Mouse (Mus musculus) liver, postnatal 0 days (tissue): ENCODE data around the gene Ipo9.

Experiments
- CTCF ChIP-seq: sonication (generic); IDR thresholded peaks from 2 replicates; pipeline ENCODE4 v1.5.1; 2016; ENCODE audit warnings: antibody characterized with exemption, low read depth
- EP300 ChIP-seq: IDR thresholded peaks from 2 replicates; pipeline ENCODE4 v1.6.1; 2016; ENCODE audit warnings: antibody characterized with exemption, low read depth, mild to moderate bottlenecking

DNA sequence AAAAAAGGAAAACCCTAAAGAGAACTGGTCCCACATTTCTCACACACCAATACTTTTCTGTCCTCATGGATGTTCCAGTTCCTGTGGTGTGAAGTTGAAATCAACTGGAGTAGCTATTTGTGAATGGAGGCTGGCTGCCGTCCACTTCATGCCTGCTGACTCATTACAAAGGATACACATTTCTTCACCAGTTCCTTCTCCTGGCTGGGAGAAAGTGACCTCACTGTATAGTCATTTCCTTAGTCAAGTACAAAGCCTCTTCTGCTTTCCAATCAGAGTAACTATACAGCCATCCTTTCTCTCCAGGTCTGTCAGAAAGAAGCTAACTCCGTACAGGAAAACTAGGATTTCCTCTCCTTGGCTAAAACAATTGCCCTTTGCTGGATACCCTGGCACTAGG, 19.3 kb downstream of the Ipo9 start:
- TF ChIP-seq CTCF (no peak), EP300 (no peak)
